Mouse (Mus musculus): ENCODE measurements around the gene Abca15.
"Not testable (repeated sequence)": the region's sequence is repeated elsewhere in the genome, so short reads cannot be mapped to it uniquely, and the experiment has no call there.

Abca15 gene

GRCm38 (mm10) chr7:120328087-120328793, at the start of gene Abca15:
Gene Abca15 (plus strand): TSS chr7:120328670.
- DNase-seq (ENCODE audit: low spot score in 2 of 2) = no peak

- no peak for DNase-seq (ENCODE audit: low spot score in 2 of 2)
Observed at GRCm38 (mm10) chr7:120285286-120285685, 43.2 kb upstream of the Abca15 start.

- DNase-seq (ENCODE audit: low spot score in 2 of 2) = no peak
Observed at GRCm38 (mm10) chr7:120316086-120316485, 12.4 kb upstream of the Abca15 start.

- no peak for DNase-seq (ENCODE audit: low spot score in 2 of 2)
Observed at GRCm38 (mm10) chr7:120322963-120323362, 5.5 kb upstream of the Abca15 start.

- DNase-seq (ENCODE audit: low spot score in 2 of 2) = not testable (repeated sequence)
Observed at GRCm38 (mm10) chr7:120325911-120326310, 2.6 kb upstream of the Abca15 start.

- no peak for DNase-seq (ENCODE audit: low spot score in 2 of 2)
Observed at GRCm38 (mm10) chr7:120327220-120328073, 1.0 kb upstream of the Abca15 start.

- no peak for DNase-seq (ENCODE audit: low spot score in 2 of 2)
Observed at GRCm38 (mm10) chr7:120361159-120361558, 32.7 kb downstream of the Abca15 start.

- DNase-seq (ENCODE audit: low spot score in 2 of 2) = no peak
Observed at GRCm38 (mm10) chr7:120409447-120409846, 81.0 kb downstream of the Abca15 start, which contains the start of gene Abca16. Gene Abca16 (plus strand): TSS chr7:120409647.

- no peak for DNase-seq (ENCODE audit: low spot score in 2 of 2)
Observed at GRCm38 (mm10) chr7:120412391-120412790, 83.9 kb downstream of the Abca15 start.

- no peak for DNase-seq (ENCODE audit: low spot score in 2 of 2)
Observed at GRCm38 (mm10) chr7:120426625-120427024, 98.2 kb downstream of the Abca15 start.

GRCm38 (mm10) chr7:120431464-120431863, 103.0 kb downstream of the Abca15 start:
- DNase-seq (ENCODE audit: low spot score in 2 of 2) = no peak
